Mouse (Mus musculus): ENCODE measurements around the gene Gm11011. TPM values are rescaled to one million over a fixed set of nuclear protein-coding genes. Genes with fewer than 3 reads are reported as not detected.

Gm11011 gene
- not detected for polyA plus RNA-seq (2014; fragmentation: Illumina TruSeq; extraction: RNeasy Lipid Tissue Mini Kit (QIAGEN cat#74804); ENCODE audit: low read depth, low replicate concordance)

DNA sequence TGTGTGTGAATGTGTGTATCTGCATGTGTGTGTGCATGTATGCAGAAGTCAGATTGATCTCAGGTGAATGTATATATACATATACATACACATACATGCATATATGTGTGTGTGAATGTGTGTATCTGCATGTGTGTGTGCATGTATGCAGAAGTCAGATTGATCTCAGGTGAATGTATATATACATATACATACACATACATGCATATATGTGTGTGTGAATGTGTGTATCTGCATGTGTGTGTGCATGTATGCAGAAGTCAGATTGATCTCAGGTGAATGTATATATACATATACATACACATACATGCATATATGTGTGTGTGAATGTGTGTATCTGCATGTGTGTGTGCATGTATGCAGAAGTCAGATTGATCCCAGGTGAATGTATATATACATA, at the start of gene Gm11011:
TSS of gene Gm11011 (minus strand) at position 101 of the 400 bp plus-strand sequence.

DNA sequence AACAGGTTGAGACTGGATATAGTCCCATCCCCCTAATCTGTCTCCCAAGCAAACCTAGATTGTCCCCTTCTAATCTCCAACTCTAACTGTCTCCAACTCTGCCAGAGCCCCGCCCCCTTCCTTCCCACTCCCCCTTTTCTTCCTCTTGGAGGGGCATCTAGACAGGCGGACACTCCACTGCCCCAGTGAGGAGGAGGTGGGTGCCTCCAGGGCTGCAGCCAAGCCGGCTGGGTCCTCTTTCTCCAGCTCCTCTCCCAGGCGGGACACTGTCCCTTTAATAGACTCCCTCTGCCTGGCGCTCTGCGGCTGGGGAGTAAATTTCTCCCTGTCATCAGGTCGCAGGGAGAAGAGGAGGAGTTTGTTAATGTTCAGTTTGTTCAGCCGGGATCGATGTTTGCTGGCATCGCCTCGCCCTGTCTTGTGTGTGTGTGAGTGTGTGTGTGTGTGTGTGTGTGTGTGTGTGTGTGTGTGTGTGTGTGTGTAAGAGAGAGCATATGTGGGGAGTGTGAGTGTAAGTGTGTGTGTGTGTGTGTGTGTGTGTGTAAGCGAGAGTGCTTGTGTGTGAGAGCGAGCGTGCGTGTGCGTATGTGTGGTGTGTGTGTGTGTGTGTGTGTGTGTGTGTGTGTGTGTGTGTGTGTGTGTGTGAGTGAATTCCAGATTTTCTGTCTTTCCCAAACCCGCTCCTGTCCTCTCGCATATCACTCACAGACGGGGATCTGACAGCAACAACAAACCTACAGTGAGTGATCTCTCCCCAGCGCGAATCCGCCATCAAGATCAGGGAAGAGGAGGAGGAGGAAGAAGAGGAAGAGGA, 45.0 kb upstream of the Gm11011 start, which contains the start of gene Tshz2:
TSS of gene Tshz2 (plus strand) at position 676 of the 814 bp plus-strand sequence.

Other genes starting within 250 kb of the Gm11011 start
- 3.0 TPM for gene Tshz2, start 45.3 kb upstream of the Gm11011 start, polyA plus RNA-seq (2014; fragmentation: Illumina TruSeq; extraction: RNeasy Lipid Tissue Mini Kit (QIAGEN cat#74804); ENCODE audit: low read depth, low replicate concordance)